ENCODE assay signal across 8 mouse cellular contexts in the genomic region with DNA sequence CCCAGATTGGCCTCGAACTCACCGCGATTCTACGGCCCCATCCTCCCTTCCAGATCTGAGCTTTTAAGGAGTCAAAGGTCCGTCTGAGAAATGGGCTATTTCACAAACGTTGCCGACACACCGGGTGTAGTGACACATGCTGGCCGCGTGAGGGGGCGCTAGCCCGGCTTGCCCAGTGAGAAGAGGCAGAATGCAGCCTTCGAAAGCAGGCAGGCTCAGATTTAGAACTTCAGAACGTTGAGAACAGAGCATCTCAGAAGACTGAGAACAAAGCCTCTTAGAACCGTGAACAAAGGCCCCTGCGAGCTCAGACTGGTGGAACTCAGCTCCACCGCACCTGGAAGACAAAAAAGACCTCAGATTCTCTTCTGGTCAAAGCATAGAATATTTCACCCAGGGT. TPM values are rescaled to one million over a fixed set of nuclear protein-coding genes. Genes with fewer than 3 reads are reported as not detected.
DNase-seq lines count a peak whose midpoint lies in the region; ATAC-seq lines count a peak whose summit lies in the region.

No protein-coding gene starts in this region.

- no peaks in the 10 kb centered on the region; the same call in none of the 2 replicates for H3K4me1 ChIP-seq in embryonic facial prominence, embryonic 11.5 days (ENCODE audit: control insufficient read depth, insufficient read depth, low read length)
- H3K4me1 ChIP-seq in limb, embryonic 12.5 days (replicated peaks), result peaks cover 24% of the 10 kb centered on the region
- H3K4me1 ChIP-seq in midbrain, embryonic 14.5 days (ENCODE audit: control insufficient read depth, insufficient read depth, low read length), result peaks cover 15% of the 10 kb centered on the region

- H3K9me3 ChIP-seq in embryonic facial prominence, embryonic 11.5 days (replicated peaks; ENCODE audit: control insufficient read depth, low read length), result no peaks in the 10 kb centered on the region
- no peaks in the 10 kb centered on the region for H3K9me3 ChIP-seq in limb, embryonic 12.5 days
- no peaks in the 10 kb centered on the region for H3K9me3 ChIP-seq in midbrain, embryonic 14.5 days (ENCODE audit: control insufficient read depth, low read length)

- no peak for ATAC-seq in cerebellum, adult (ENCODE audit: insufficient number of reproducible peaks, low FRiP score, low TSS enrichment)
- no peak for ATAC-seq in embryonic facial prominence, embryonic 11.5 days (replicated peaks; ENCODE audit: insufficient number of reproducible peaks, low FRiP score, low TSS enrichment, low read depth)
- ATAC-seq in limb, embryonic 12.5 days (ENCODE audit: insufficient number of reproducible peaks, insufficient read depth, low FRiP score, low TSS enrichment, low read depth), result no peak
- ATAC-seq in midbrain, embryonic 14.5 days (ENCODE audit: low FRiP score, low TSS enrichment), result no peak

- peak overlapping the region; percentile 26; the same call in 1 of the 2 replicates for H3K4me2 ChIP-seq in embryonic facial prominence, embryonic 11.5 days (ENCODE audit: low read depth, low read length)
- peak overlapping the region; percentile 44 for H3K4me2 ChIP-seq in limb, embryonic 12.5 days
- peak overlapping the region; percentile 45 for H3K4me2 ChIP-seq in midbrain, embryonic 14.5 days (ENCODE audit: low read length)

- H3K36me3 ChIP-seq in embryonic facial prominence, embryonic 11.5 days (replicated peaks; ENCODE audit: control insufficient read depth, insufficient read depth, low read depth, low read length), result no peaks in the 10 kb centered on the region; the same call in 1 of the 2 replicates
- peaks cover 33% of the 10 kb centered on the region for H3K36me3 ChIP-seq in limb, embryonic 12.5 days
- peaks cover 4% of the 10 kb centered on the region for H3K36me3 ChIP-seq in midbrain, embryonic 14.5 days (ENCODE audit: control insufficient read depth, insufficient read depth, low read length)

- 5% methylated on average over 17 of the region's 17 CpGs for WGBS in embryonic facial prominence, embryonic 11.5 days
- WGBS in limb, embryonic 12.5 days, result 4% methylated on average over 17 of the region's 17 CpGs
- 5% methylated on average over 17 of the region's 17 CpGs for WGBS in midbrain, embryonic 14.5 days

- peak overlapping the region; percentile 41 for H3K9ac ChIP-seq in embryonic facial prominence, embryonic 11.5 days (replicated peaks; ENCODE audit: low read length)
- peak overlapping the region; percentile 38 for H3K9ac ChIP-seq in limb, embryonic 12.5 days (replicated peaks)
- no peak overlapping the region for H3K9ac ChIP-seq in midbrain, embryonic 14.5 days (replicated peaks; ENCODE audit: low read length)

- H3K4me3 ChIP-seq in embryonic facial prominence, embryonic 11.5 days (ENCODE audit: low read depth, low read length), result peak overlapping the region; percentile 27
- H3K4me3 ChIP-seq in limb, embryonic 12.5 days (replicated peaks), result peak overlapping the region; percentile 88
- peak overlapping the region; percentile 23 for H3K4me3 ChIP-seq in midbrain, embryonic 14.5 days (replicated peaks; ENCODE audit: low read depth, low read length)

- H3K27me3 ChIP-seq in embryonic facial prominence, embryonic 11.5 days (ENCODE audit: control insufficient read depth, insufficient read depth, low read length), result no peaks in the 10 kb centered on the region
- no peaks in the 10 kb centered on the region for H3K27me3 ChIP-seq in limb, embryonic 12.5 days
- H3K27me3 ChIP-seq in midbrain, embryonic 14.5 days (ENCODE audit: control insufficient read depth, insufficient read depth, low read length), result no peaks in the 10 kb centered on the region

- DNase-seq in cerebellum, adult 11 months, result peak; percentile 76
- peak; percentile 88 for DNase-seq in embryonic facial prominence, embryonic 11.5 days (ENCODE audit: low spot score)
- peak; percentile 97 for DNase-seq in heart, adult 11 months
- DNase-seq in kidney, adult 18-20 months, result peak; percentile 64
- DNase-seq in midbrain, embryonic 14.5 days, result peak; percentile 81
- peak; percentile 68 to 87 for DNase-seq in spleen, postnatal 10 days (ENCODE audit: low spot score in 2 of 2)

- H3K27ac ChIP-seq in embryonic facial prominence, embryonic 11.5 days (replicated peaks; ENCODE audit: low read depth, low read length), result peak overlapping the region; percentile 63
- H3K27ac ChIP-seq in limb, embryonic 12.5 days, result peak overlapping the region; percentile 93
- peak overlapping the region; percentile 70 for H3K27ac ChIP-seq in midbrain, embryonic 14.5 days (replicated peaks; ENCODE audit: low read depth, low read length)

RNA-seq across cellular contexts. Expression of a gene that starts 0.9 kb away (rescaled TPM):
- polyA plus RNA-seq in embryonic facial prominence, embryonic 11.5 days (2014; fragmentation: Nextera tagmentation; extraction: Ambion mirVana), result 11.5 and 12.2 TPM in 2 replicates
- polyA plus RNA-seq in limb, embryonic 12.5 days (2016; fragmentation: Nextera tagmentation; extraction: Ambion mirVana), result 9.8 and 12.5 TPM in 2 replicates
- 4.9 and 6.2 TPM in 2 replicates for polyA plus RNA-seq in midbrain, embryonic 14.5 days (2014; fragmentation: Nextera tagmentation; extraction: Ambion mirVana)

RNA-seq across cellular contexts. Expression of a gene that starts 17.4 kb away (rescaled TPM):
- 16.0 and 19.8 TPM in 2 replicates for polyA plus RNA-seq in embryonic facial prominence, embryonic 11.5 days (2014; fragmentation: Nextera tagmentation; extraction: Ambion mirVana)
- polyA plus RNA-seq in limb, embryonic 12.5 days (2016; fragmentation: Nextera tagmentation; extraction: Ambion mirVana), result 13.2 and 16.2 TPM in 2 replicates
- polyA plus RNA-seq in midbrain, embryonic 14.5 days (2014; fragmentation: Nextera tagmentation; extraction: Ambion mirVana), result 11.7 and 17.2 TPM in 2 replicates

RNA-seq across cellular contexts. Expression of a gene that starts 31.5 kb away (rescaled TPM):
- polyA plus RNA-seq in embryonic facial prominence, embryonic 11.5 days (2014; fragmentation: Nextera tagmentation; extraction: Ambion mirVana), result 10.1 and 11.4 TPM in 2 replicates
- 16.0 and 16.2 TPM in 2 replicates for polyA plus RNA-seq in limb, embryonic 12.5 days (2016; fragmentation: Nextera tagmentation; extraction: Ambion mirVana)
- 4.4 and 5.7 TPM in 2 replicates for polyA plus RNA-seq in midbrain, embryonic 14.5 days (2014; fragmentation: Nextera tagmentation; extraction: Ambion mirVana)

RNA-seq across cellular contexts. Expression of a gene that starts 32.1 kb away (rescaled TPM):
- 0.87 and 1.1 TPM in 2 replicates for polyA plus RNA-seq in embryonic facial prominence, embryonic 11.5 days (2014; fragmentation: Nextera tagmentation; extraction: Ambion mirVana)
- 0.96 and 1.1 TPM in 2 replicates for polyA plus RNA-seq in limb, embryonic 12.5 days (2016; fragmentation: Nextera tagmentation; extraction: Ambion mirVana)
- polyA plus RNA-seq in midbrain, embryonic 14.5 days (2014; fragmentation: Nextera tagmentation; extraction: Ambion mirVana), result 0.16 and 0.30 TPM in 2 replicates

RNA-seq across cellular contexts. Expression of a gene that starts 49.7 kb away (rescaled TPM):
- polyA plus RNA-seq in embryonic facial prominence, embryonic 11.5 days (2014; fragmentation: Nextera tagmentation; extraction: Ambion mirVana), result 227 and 237 TPM in 2 replicates
- polyA plus RNA-seq in limb, embryonic 12.5 days (2016; fragmentation: Nextera tagmentation; extraction: Ambion mirVana), result 108 and 123 TPM in 2 replicates
- 494 and 652 TPM in 2 replicates for polyA plus RNA-seq in midbrain, embryonic 14.5 days (2014; fragmentation: Nextera tagmentation; extraction: Ambion mirVana)

Comparison
In these comparisons a context has a peak if more than half of its experiments do, and no peak if none do; other contexts are left out.
1. H3K4me3 ChIP-seq: peak in every context shown above with its lines; median percentile 88 in limb, embryonic 12.5 days; 27 in embryonic facial prominence, embryonic 11.5 days; 23 in midbrain, embryonic 14.5 days.